Mouse (Mus musculus): ENCODE measurements at regions not wholly inside any gene's neighbourhood (a gene's known extent, or its start where the extent isn't known, plus 50 kb on each side); places are given as distances from the start of the nearest gene placed in this dataset.

GRCm38 (mm10) chr4:80442711-80443110 is 391.2 kb upstream of the Tyrp1 start:
- DNase-seq = no peak

DNA sequence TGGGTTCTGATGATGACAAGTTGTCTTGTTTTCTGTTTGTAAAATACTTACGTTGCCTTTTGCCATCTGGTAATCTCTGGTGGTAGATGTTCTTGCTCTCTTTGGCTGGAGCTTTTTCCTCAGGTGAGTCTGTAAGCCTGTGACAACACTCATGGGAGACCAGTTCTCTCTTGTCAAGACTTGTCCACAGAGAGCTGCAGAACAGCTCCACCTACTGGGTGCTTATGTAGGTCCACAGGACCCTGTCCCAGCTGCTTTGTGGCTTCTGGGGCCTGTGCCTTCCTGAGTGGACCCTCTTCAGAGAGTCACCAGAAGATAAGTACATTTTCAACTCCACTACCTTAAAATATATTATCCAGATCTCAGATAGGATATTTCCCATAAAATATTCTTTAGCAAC is 370.3 kb upstream of the Tyrp1 start:
- DNase-seq = no peak

GRCm38 (mm10) chr4:80475736-80476478 is 358.0 kb upstream of the Tyrp1 start:
- no peak for DNase-seq

- DNase-seq = no peak
Measured at GRCm38 (mm10) chr4:80515087-80515486, 318.8 kb upstream of the Tyrp1 start.

DNA sequence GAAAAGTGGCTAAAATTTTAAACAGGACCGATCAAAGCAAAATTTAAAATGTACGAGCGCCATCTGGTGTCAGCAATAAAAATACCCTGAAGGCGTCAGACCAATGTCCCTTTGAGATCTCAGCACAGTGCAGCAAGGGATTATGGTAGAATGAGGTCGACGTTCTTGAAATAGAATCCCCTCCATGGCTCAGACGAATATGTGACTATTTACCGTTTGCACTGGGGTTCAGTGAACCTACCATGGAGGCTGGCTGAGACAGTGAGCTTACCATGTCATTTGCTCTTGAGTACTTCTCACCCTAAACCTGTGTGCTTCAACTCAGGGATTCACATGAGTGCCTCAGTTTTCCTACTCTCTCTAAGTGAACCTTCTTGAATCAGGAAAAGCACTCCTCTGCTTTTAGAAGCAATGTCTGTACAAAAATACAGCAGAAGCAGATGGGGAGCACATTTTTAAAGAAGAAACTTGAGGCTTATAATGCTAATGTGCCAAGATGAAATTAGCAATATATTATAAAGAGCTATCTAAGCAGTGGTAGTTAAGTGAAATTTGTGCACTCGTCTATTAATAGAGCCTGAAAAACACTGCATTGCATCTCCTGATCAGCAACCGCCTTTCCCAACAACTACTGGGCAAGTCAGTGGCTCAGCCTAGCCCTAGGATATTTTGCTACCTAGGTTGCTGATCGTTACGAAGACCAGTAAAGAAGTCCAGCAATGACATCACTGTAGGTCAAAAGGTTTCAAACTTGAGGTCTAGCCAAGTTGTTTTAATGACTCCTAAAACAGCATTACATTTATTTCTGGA is 316.2 kb upstream of the Tyrp1 start:
- DNase-seq = peak in 1 of 2 experiments; percentile 19

DNA sequence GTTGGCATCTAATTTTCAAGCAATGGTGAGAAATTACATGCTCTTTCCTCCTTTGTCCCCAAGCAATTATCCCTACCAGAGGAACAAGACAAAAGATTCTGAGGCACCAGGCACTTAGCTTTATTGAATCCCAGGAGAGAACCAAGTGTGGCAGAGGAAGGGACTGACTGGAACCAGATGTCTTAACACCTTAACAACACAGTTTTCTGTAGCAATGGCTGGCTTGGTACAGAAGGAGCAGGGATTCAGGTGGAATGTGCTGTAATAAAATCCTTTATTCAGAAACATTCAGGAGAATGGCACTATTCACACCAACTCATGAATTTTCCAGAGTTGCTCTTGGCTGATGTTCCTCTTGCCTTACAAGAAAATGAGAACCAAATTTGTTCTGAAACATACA is 315.3 kb upstream of the Tyrp1 start:
- no peak for DNase-seq

- DNase-seq = no peak
Measured at GRCm38 (mm10) chr4:80539854-80540253, 294.1 kb upstream of the Tyrp1 start.

DNA sequence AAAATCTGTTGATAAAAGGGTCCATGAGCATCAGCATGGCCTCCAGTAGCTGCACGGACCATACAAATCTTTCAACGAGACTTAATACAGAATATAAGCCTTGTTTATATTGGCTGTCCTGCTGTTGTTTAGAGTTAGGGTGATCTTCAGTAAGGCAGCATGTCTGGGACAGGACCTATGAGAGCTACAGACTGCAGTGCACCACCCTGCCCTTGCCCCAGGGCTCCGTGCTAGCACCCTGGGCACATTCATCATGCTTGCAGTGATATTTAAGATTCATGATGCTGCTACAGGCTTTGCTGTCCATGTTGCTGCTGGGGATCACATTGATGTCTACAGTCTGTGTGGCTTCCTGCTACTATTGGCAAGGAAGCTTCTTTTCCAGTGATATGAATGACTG is 288.8 kb upstream of the Tyrp1 start:
- no peak for DNase-seq

DNA sequence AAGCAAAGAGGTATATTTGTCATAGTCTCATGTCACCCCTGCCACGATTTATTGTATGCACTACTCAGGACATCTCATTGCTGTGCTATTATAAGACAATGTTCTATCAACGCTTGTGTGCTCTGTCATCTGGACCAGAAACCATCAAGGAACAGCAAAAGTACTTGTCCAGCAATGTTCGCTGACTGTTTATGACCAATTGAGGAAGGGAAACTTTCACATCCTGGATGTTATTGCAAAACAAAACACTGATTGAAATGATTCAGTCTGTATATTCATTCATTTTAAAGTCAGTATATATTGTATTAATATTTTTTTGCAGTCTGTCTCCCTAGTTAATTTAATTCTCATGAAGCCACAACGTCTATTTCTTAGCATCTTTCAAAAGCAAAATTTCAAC is 244.5 kb upstream of the Tyrp1 start:
- DNase-seq = no peak

- DNase-seq = no peak
Measured at GRCm38 (mm10) chr4:80628271-80628670, 205.7 kb upstream of the Tyrp1 start.

DNA sequence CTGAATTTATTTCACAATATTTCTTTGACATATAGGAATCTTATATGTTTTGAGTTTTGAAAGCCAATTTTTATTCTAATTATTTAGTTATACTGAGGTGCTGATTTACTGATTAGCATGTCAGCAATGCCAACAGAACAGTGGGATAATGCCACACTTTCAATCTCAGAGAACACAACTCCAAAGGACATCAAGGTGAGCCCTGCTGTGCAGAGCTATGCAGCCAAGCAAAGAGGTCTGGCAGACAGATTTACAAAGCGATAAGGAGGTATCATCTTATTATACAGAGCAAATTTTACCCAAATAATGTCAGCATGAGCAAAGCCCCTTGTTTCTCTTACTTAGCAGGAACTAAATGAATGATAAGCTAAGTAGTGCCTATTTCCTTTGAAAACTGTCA is 204.7 kb upstream of the Tyrp1 start:
- no peak for DNase-seq

GRCm38 (mm10) chr4:80630260-80630659 is 203.7 kb upstream of the Tyrp1 start:
- no peak for DNase-seq

DNA sequence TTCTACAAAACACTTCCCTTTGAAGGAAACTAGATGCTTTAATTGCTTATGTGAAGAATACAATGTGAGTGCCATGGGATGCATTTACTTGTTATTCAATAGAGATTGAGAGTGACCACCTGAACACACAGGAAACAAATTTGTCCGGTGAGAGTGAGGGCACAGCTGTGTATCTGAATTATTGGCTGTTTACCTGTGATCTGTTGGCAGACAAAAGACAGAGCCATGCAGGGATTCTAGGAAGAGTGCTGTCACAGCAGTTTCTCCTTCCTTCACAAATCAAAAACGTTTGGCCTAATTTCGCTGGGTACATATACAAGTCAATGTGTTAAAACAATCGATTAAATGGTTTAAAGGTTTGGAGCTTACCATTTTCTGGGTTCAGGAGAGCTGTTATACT is 202.9 kb upstream of the Tyrp1 start:
- DNase-seq = no peak

DNA sequence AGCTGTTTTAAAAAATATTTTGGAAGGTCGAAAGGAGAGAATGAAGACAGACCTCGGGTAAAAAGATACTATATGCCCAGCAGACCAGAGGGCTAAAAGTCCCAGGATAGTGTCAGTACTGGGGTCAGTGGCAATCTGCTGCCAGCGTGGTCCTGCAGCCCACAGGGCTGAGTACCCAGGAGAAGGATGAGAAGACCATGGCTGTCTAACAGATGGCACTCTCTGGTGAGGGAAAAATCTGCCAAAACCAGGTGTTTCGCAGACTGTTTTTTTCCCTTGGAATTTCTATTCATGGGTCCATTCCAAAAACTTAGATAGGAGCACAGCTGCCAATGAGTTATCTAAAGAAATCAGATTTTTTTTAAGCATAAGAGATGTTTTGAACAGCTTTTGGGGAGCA is 202.5 kb upstream of the Tyrp1 start:
- no peak for DNase-seq

- DNase-seq = no peak
Measured at GRCm38 (mm10) chr4:80638381-80638780, 195.5 kb upstream of the Tyrp1 start.
